Mouse (Mus musculus) E14TG2a.4 (cell line): ENCODE measurements around the gene Mfsd6l.

Experiments used
- CTCF ChIP-seq: conservative IDR thresholded peaks from 2 replicates; pipeline ENCODE4 v1.5.1; 2014; ENCODE audit warnings: low read length
- NANOG ChIP-seq: IDR thresholded peaks from 2 replicates; pipeline ENCODE4 v1.6.1; 2014; ENCODE audit warnings: borderline replicate concordance, low read length, mixed read lengths

DNA sequence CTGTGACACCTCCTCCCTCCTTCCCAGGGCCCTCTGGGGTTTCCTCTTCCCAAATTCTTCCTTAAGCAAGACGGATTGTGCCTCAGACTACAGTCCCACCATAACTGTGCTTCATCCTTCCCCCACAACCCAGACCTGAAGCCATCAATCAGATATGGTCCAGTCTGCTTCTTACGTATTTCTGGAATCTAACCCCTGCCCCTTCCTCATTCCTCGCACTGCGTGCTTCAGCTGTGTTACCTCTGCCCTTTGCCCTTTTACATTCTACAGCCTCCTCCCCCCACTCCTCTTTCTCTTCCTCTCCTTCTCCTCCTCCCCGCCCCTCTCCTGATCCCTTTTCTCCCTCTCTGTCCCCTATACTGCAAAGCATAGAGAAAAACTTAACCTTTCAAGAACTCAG is 35.7 kb downstream of the Mfsd6l start:
- TF ChIP-seq CTCF (no peak), NANOG (no peak)
